Mouse (Mus musculus): ENCODE results near the gene Thbs3. TPM values are rescaled to one million over a fixed set of nuclear protein-coding genes. Genes with fewer than 3 reads are reported as not detected.

Thbs3 gene
- polyA plus RNA-seq, 1 experiment from 2014 or later, result 24.4 TPM

GRCm38 (mm10) chr3:89178107-89178385 lies 36.9 kb upstream of the Thbs3 start:
- DNase-seq (ENCODE audit: low spot score) (no peak), ATAC-seq (replicated peaks; ENCODE audit: insufficient number of reproducible peaks, low FRiP score, low TSS enrichment, low read depth) (no peak)
- H3K4me3 ChIP-seq (ENCODE audit: low read depth, low read length), result peak overlapping the region; percentile 80
- H3K27me3 ChIP-seq (ENCODE audit: control insufficient read depth, insufficient read depth, low read length), result no peaks in the 10 kb centered on the region
- H3K9ac ChIP-seq (replicated peaks; ENCODE audit: low read length), result peak overlapping the region; percentile 80
- H3K27ac ChIP-seq (replicated peaks; ENCODE audit: low read depth, low read length), result peak overlapping the region; percentile 7; the same call in 1 of the 2 replicates
- H3K9me3 ChIP-seq (replicated peaks; ENCODE audit: control insufficient read depth, low read length), result no peaks in the 10 kb centered on the region
- H3K4me2 ChIP-seq (ENCODE audit: low read depth, low read length), result peak overlapping the region; percentile 70
- H3K4me1 ChIP-seq (ENCODE audit: control insufficient read depth, insufficient read depth, low read length), result peaks cover 3% of the 10 kb centered on the region; the same call in 1 of the 2 replicates
- 8% methylated on average over 6 of the region's 6 CpGs for WGBS
- H3K36me3 ChIP-seq (replicated peaks; ENCODE audit: control insufficient read depth, insufficient read depth, low read depth, low read length), result peaks cover 26% of the 10 kb centered on the region

GRCm38 (mm10) chr3:89179056-89179455 lies 35.9 kb upstream of the Thbs3 start:
- Histone ChIP-seq H3K9ac (replicated peaks; ENCODE audit: low read length) (no peak overlapping the region), H3K36me3 (replicated peaks; ENCODE audit: control insufficient read depth, insufficient read depth, low read depth, low read length) (peaks cover 19% of the 10 kb centered on the region), H3K27me3 (ENCODE audit: control insufficient read depth, insufficient read depth, low read length) (no peaks in the 10 kb centered on the region), H3K9me3 (replicated peaks; ENCODE audit: control insufficient read depth, low read length) (no peaks in the 10 kb centered on the region), H3K4me2 (ENCODE audit: low read depth, low read length) (no peak overlapping the region; the same call in 1 of the 2 replicates), H3K4me3 (ENCODE audit: low read depth, low read length) (peak overlapping the region; percentile 80; the same call in 1 of the 2 replicates), H3K27ac (replicated peaks; ENCODE audit: low read depth, low read length) (no peak overlapping the region), H3K4me1 (ENCODE audit: control insufficient read depth, insufficient read depth, low read length) (peaks cover 5% of the 10 kb centered on the region; the same call in 1 of the 2 replicates)
- WGBS, result 93% methylated on average over 11 of the region's 11 CpGs
- ATAC-seq (replicated peaks; ENCODE audit: insufficient number of reproducible peaks, low FRiP score, low TSS enrichment, low read depth) (no peak), DNase-seq (ENCODE audit: low spot score) (no peak)

- DNase-seq (ENCODE audit: low spot score) (no peak), ATAC-seq (replicated peaks; ENCODE audit: insufficient number of reproducible peaks, low FRiP score, low TSS enrichment, low read depth) (no peak)
- peaks cover 10% of the 10 kb centered on the region for H3K36me3 ChIP-seq (replicated peaks; ENCODE audit: control insufficient read depth, insufficient read depth, low read depth, low read length)
- no peak overlapping the region for H3K9ac ChIP-seq (replicated peaks; ENCODE audit: low read length)
- H3K4me2 ChIP-seq (ENCODE audit: low read depth, low read length), result no peak overlapping the region
- peaks cover 9% of the 10 kb centered on the region for H3K4me1 ChIP-seq (ENCODE audit: control insufficient read depth, insufficient read depth, low read length)
- WGBS, result 94% methylated on average over 27 of the region's 27 CpGs
- H3K9me3 ChIP-seq (replicated peaks; ENCODE audit: control insufficient read depth, low read length), result no peaks in the 10 kb centered on the region
- H3K27ac ChIP-seq (replicated peaks; ENCODE audit: low read depth, low read length), result no peak overlapping the region
- H3K4me3 ChIP-seq (ENCODE audit: low read depth, low read length), result no peak overlapping the region
- no peaks in the 10 kb centered on the region for H3K27me3 ChIP-seq (ENCODE audit: control insufficient read depth, insufficient read depth, low read length)
These were observed 33.1 kb upstream of the Thbs3 start for GRCm38 (mm10) chr3:89181749-89182500.

GRCm38 (mm10) chr3:89182531-89183057 lies 32.4 kb upstream of the Thbs3 start:
- Histone ChIP-seq H3K27ac (replicated peaks; ENCODE audit: low read depth, low read length) (no peak overlapping the region), H3K9me3 (replicated peaks; ENCODE audit: control insufficient read depth, low read length) (no peaks in the 10 kb centered on the region), H3K4me3 (ENCODE audit: low read depth, low read length) (no peak overlapping the region), H3K36me3 (replicated peaks; ENCODE audit: control insufficient read depth, insufficient read depth, low read depth, low read length) (peaks cover 10% of the 10 kb centered on the region), H3K4me2 (ENCODE audit: low read depth, low read length) (no peak overlapping the region), H3K27me3 (ENCODE audit: control insufficient read depth, insufficient read depth, low read length) (no peaks in the 10 kb centered on the region), H3K4me1 (ENCODE audit: control insufficient read depth, insufficient read depth, low read length) (peaks cover 9% of the 10 kb centered on the region), H3K9ac (replicated peaks; ENCODE audit: low read length) (no peak overlapping the region)
- 56% methylated on average over 7 of the region's 7 CpGs for WGBS
- DNase-seq (ENCODE audit: low spot score) (no peak), ATAC-seq (replicated peaks; ENCODE audit: insufficient number of reproducible peaks, low FRiP score, low TSS enrichment, low read depth) (no peak)

GRCm38 (mm10) chr3:89183058-89183958 lies 31.7 kb upstream of the Thbs3 start, which contains the start of gene Fam189b:
Gene Fam189b (plus strand): TSS chr3:89183143.
- H3K27me3 ChIP-seq (ENCODE audit: control insufficient read depth, insufficient read depth, low read length), result no peaks in the 10 kb centered on the region
- peak; percentile 90 for ATAC-seq (replicated peaks; ENCODE audit: insufficient number of reproducible peaks, low FRiP score, low TSS enrichment, low read depth)
- DNase-seq (ENCODE audit: low spot score), result peak; percentile 91
- WGBS, result 6% methylated on average over 39 of the region's 39 CpGs
- H3K9ac ChIP-seq (replicated peaks; ENCODE audit: low read length), result peak within 1 kb of the TSS; percentile 76
- H3K36me3 ChIP-seq (replicated peaks; ENCODE audit: control insufficient read depth, insufficient read depth, low read depth, low read length), result peaks cover 10% of the 10 kb centered on the region
- H3K4me1 ChIP-seq (ENCODE audit: control insufficient read depth, insufficient read depth, low read length), result peaks cover 9% of the 10 kb centered on the region
- peak within 1 kb of the TSS; percentile 36; the same call in 1 of the 2 replicates for H3K27ac ChIP-seq (replicated peaks; ENCODE audit: low read depth, low read length)
- H3K9me3 ChIP-seq (replicated peaks; ENCODE audit: control insufficient read depth, low read length), result no peaks in the 10 kb centered on the region
- H3K4me2 ChIP-seq (ENCODE audit: low read depth, low read length), result peak within 1 kb of the TSS; percentile 86
- H3K4me3 ChIP-seq (ENCODE audit: low read depth, low read length), result peak within 1 kb of the TSS; percentile 53

GRCm38 (mm10) chr3:89183959-89184315 lies 31.0 kb upstream of the Thbs3 start:
- peak overlapping the region; percentile 53 for H3K4me3 ChIP-seq (ENCODE audit: low read depth, low read length)
- no peak for ATAC-seq (replicated peaks; ENCODE audit: insufficient number of reproducible peaks, low FRiP score, low TSS enrichment, low read depth)
- peak overlapping the region; percentile 76 for H3K9ac ChIP-seq (replicated peaks; ENCODE audit: low read length)
- H3K27me3 ChIP-seq (ENCODE audit: control insufficient read depth, insufficient read depth, low read length), result no peaks in the 10 kb centered on the region
- no peak for DNase-seq (ENCODE audit: low spot score)
- WGBS, result 88% methylated on average over 5 of the region's 6 CpGs
- no peak overlapping the region for H3K27ac ChIP-seq (replicated peaks; ENCODE audit: low read depth, low read length)
- H3K36me3 ChIP-seq (replicated peaks; ENCODE audit: control insufficient read depth, insufficient read depth, low read depth, low read length), result peaks cover 10% of the 10 kb centered on the region
- peak overlapping the region; percentile 86 for H3K4me2 ChIP-seq (ENCODE audit: low read depth, low read length)
- no peaks in the 10 kb centered on the region for H3K9me3 ChIP-seq (replicated peaks; ENCODE audit: control insufficient read depth, low read length)
- H3K4me1 ChIP-seq (ENCODE audit: control insufficient read depth, insufficient read depth, low read length), result peaks cover 7% of the 10 kb centered on the region

- no peaks in the 10 kb centered on the region; the same call in 1 of the 2 replicates for H3K36me3 ChIP-seq (replicated peaks; ENCODE audit: control insufficient read depth, insufficient read depth, low read depth, low read length)
- H3K9ac ChIP-seq (replicated peaks; ENCODE audit: low read length), result no peak overlapping the region
- H3K4me3 ChIP-seq (ENCODE audit: low read depth, low read length), result no peak overlapping the region
- ATAC-seq (replicated peaks; ENCODE audit: insufficient number of reproducible peaks, low FRiP score, low TSS enrichment, low read depth) (no peak), DNase-seq (ENCODE audit: low spot score) (no peak)
- no peaks in the 10 kb centered on the region for H3K27me3 ChIP-seq (ENCODE audit: control insufficient read depth, insufficient read depth, low read length)
- no peaks in the 10 kb centered on the region for H3K9me3 ChIP-seq (replicated peaks; ENCODE audit: control insufficient read depth, low read length)
- no peak overlapping the region for H3K4me2 ChIP-seq (ENCODE audit: low read depth, low read length)
- H3K4me1 ChIP-seq (ENCODE audit: control insufficient read depth, insufficient read depth, low read length), result peaks cover 7% of the 10 kb centered on the region
- H3K27ac ChIP-seq (replicated peaks; ENCODE audit: low read depth, low read length), result no peak overlapping the region
- WGBS, result 32% methylated on average over 23 of the region's 23 CpGs
These were observed 27.8 kb upstream of the Thbs3 start for GRCm38 (mm10) chr3:89187197-89187596.

All from embryonic facial prominence, embryonic 11.5 days (tissue).